Mouse (Mus musculus) midbrain, postnatal 0 days (tissue): ENCODE data around the gene Mn1. TPM values are rescaled to one million over a fixed set of nuclear protein-coding genes. Genes with fewer than 3 reads are reported as not detected.

ENCODE experiments used
- ATAC-seq: fragments of 200-750 bp; cut with Nextera tagmentation; 2 replicates; pipeline ENCODE4 v1.8.0; 2017; ENCODE audit warnings: moderate number of reproducible peaks, mild to moderate bottlenecking, moderate TSS enrichment, moderate library complexity; ENCODE audit not compliant: low FRiP score
- DNase-seq: peaks from one replicate; pipeline ENCODE4 v3.0.0-alpha.2; 2015; ENCODE audit warnings: low spot score
- H3K27ac ChIP-seq: fragments of 300-500 bp; sonication (generic); 2 replicates; pipeline ENCODE4 v1.5.1; 2014; ENCODE audit warnings: low read depth, mild to moderate bottlenecking, low read length, mixed read lengths
- H3K27me3 ChIP-seq: fragments of 300-500 bp; sonication (generic); 2 replicates; pipeline ENCODE4 v1.6.1; 2014; ENCODE audit warnings: low read length, control low read depth, mixed read lengths; ENCODE audit not compliant: insufficient read depth
- H3K36me3 ChIP-seq: fragments of 300-500 bp; sonication (generic); 2 replicates; pipeline ENCODE4 v1.6.1; 2014; ENCODE audit warnings: low read length, control low read depth, mixed read lengths; ENCODE audit not compliant: insufficient read depth
- H3K4me1 ChIP-seq: fragments of 300-500 bp; sonication (generic); 2 replicates; pipeline ENCODE4 v1.6.1; 2014; ENCODE audit warnings: mild to moderate bottlenecking, control low read depth, antibody characterized with exemption, low read length, mixed read lengths; ENCODE audit not compliant: insufficient read depth
- H3K4me2 ChIP-seq: fragments of 300-500 bp; sonication (generic); 2 replicates; pipeline ENCODE4 v1.6.1; 2014; ENCODE audit warnings: low read depth, mild to moderate bottlenecking, low read length, mixed read lengths; ENCODE audit not compliant: poor library complexity, severe bottlenecking
- H3K4me3 ChIP-seq: fragments of 300-500 bp; sonication (generic); 2 replicates; pipeline ENCODE4 v1.5.1; 2014; ENCODE audit warnings: low read depth, mild to moderate bottlenecking, low read length, moderate library complexity
- H3K9ac ChIP-seq: fragments of 300-500 bp; sonication (generic); replicated peaks from 2 replicates; pipeline ENCODE4 v1.6.1; 2014; ENCODE audit warnings: mild to moderate bottlenecking, low read length, moderate library complexity, mixed read lengths; ENCODE audit not compliant: poor library complexity, severe bottlenecking
- H3K9me3 ChIP-seq: fragments of 300-500 bp; sonication (generic); 2 replicates; pipeline ENCODE4 v1.6.1; 2016; ENCODE audit warnings: low read length, control low read depth
- CTCF ChIP-seq: IDR thresholded peaks from 2 replicates; pipeline ENCODE4 v1.5.1; 2016; ENCODE audit warnings: antibody characterized with exemption, mild to moderate bottlenecking
- WGBS: fragments of 180-500 bp; shearing (Covaris S2); extraction: QIAGEN DNeasy Blood & Tissue Kit; methylation state at CpG from one replicate; pipeline ENCODE4 v1.1.7; 2014; 5-methylcytosine and 5-hydroxymethylcytosine counted together
- polyA plus RNA-seq: library from polyadenylated mRNA; unstranded; fragments of >200 nt; fragmentation: Nextera tagmentation; extraction: Ambion mirVana; gene quantifications from 2 replicates; pipeline ENCODE4 v1.2.1, GENCODE M21; 2015
- total RNA-seq: library from RNA; depleted of rRNA; stranded (reverse); fragments of >200 nt; gene quantifications from 2 replicates; pipeline ENCODE4 v1.2.3, GENCODE M21; 2014

Gene Mn1
- total and polyA plus RNA-seq, 2 experiments from 2014 or later = 49.6 to 139 TPM

DNA sequence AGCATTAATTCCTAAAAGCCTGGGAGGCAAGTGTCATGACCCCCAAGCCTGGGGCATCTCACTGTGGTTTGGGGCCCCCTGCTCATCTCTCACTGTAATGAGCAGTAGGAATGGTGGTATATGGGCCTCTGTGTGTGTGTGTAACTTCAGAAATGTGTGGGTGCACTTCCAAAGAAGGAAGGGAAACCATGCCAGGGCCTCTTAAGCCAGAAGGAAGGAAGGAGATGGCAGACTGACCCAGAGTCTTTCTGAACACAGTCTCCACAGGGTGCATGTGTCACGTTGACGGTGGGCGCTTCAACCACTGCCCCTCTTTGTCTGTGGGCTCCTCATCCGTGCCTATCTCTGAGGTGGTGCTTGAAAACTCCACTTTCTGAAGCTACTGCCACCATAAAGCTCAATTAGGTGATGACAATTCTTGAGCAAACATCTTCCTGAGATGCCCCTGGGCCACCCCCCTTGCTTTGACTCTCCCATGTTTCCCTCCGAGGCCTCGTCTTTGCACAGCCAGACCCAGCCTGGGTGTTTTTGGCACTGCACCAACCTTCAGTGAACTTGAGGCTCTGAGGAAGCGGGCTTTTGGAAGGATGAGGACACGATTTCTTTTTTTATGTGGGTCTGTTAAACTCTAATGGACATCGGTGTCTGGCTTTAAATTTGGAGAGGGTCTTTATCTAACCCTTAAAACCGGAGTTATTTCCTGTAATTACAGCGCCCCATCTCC lies 14.0 kb downstream of the Mn1 start:
- WGBS = 49% methylated on average over 11 of the region's 11 CpGs
- H3K4me1 ChIP-seq = peaks cover 38% of the 10 kb centered on the region
- H3K27me3 ChIP-seq = no peaks in the 10 kb centered on the region
- H3K4me3 ChIP-seq = no peak overlapping the region; the same call in 1 of the 2 replicates
- no peak for TF ChIP-seq CTCF
- no peak overlapping the region for H3K27ac ChIP-seq
- peak overlapping the region; percentile 92 for H3K4me2 ChIP-seq
- H3K9ac ChIP-seq = no peak overlapping the region
- ATAC-seq (no peak), DNase-seq (peak; percentile 52)
- no peaks in the 10 kb centered on the region for H3K9me3 ChIP-seq
- H3K36me3 ChIP-seq = no peaks in the 10 kb centered on the region

DNA sequence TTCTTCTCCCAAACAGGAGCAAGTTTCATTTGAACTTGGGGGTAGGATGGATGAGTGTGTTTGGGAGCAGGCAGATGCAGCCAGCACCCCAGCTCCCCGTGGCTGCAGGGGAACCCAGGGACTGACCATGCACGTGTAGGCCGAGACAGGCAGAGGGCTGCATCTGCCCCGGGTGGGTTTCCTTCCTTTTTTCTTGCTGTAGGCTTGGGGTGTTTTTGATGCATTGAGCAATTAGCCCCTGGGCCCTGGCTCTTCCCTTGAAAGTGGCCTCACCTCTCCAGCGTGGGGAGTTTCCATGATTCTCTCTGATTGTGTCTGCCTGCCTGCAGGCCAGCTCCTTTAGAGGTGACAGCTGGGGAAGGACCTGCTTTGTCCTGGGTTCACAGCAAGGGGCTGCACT lies 15.7 kb downstream of the Mn1 start:
- DNase-seq (no peak), ATAC-seq (no peak)
- Histone ChIP-seq H3K4me3 (no peak overlapping the region), H3K27me3 (no peaks in the 10 kb centered on the region), H3K27ac (0 out of 2 replicates have a peak overlapping the region, but pooled peaks have one; percentile 32), H3K4me1 (peaks cover 35% of the 10 kb centered on the region), H3K36me3 (peaks cover 3% of the 10 kb centered on the region; the same call in 1 of the 2 replicates), H3K4me2 (peak overlapping the region; percentile 34), H3K9ac (no peak overlapping the region), H3K9me3 (no peaks in the 10 kb centered on the region)
- no peak for TF ChIP-seq CTCF
- WGBS = 25% methylated on average over 5 of the region's 5 CpGs

DNA sequence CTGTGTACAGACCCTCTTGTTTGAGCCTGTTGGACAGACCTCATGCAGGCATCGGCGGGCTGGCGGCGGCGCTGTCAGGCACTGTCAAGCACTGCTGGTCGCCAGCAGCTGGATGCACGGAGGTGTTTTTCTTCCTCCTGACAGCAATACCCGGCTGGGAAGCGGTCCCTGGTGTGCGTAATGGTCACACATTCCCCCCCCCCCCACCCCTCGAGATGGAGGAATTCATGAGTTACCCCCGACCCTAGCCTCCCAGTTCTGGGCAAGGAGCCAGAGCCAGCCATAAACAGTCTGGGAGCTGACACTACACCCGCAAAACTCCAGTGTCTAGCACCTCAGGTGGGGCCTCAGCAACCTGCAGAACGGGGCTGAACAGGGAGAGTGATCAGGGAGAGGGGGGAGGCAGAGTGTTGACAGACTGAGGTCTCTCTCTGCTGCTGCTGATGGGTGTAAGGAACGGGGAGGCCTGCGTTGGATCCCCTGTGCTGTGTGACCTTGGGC lies 17.2 kb downstream of the Mn1 start:
- no peak overlapping the region; the same call in 1 of the 2 replicates for H3K9ac ChIP-seq
- 24% methylated on average over 16 of the region's 16 CpGs for WGBS

DNA sequence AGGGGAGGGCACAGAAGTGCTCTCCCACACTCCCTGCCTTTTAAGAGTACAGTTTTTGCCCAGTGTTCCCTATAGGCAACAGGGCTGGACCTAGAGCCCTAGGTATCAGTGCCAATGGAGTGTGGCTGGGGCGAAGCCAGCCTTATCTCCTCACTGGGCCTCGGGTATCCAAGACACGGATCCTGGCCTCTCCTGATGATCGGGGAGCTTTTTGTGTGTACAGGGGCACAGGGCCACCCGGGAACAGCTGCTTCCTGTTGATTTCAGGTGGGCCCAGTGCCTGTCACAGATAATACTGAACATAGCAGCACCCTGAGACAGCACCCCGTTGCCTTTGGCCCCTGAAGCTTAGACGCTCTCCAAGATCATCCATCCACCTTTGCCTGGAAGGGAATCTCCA lies 19.1 kb downstream of the Mn1 start:
- ATAC-seq = no peak
- no peak for DNase-seq
- H3K27ac ChIP-seq = no peak overlapping the region
- WGBS = 70% methylated on average over 7 of the region's 7 CpGs
- H3K4me3 ChIP-seq = no peak overlapping the region
- no peak overlapping the region for H3K4me2 ChIP-seq
- TF ChIP-seq CTCF = no peak
- H3K4me1 ChIP-seq = peaks cover 24% of the 10 kb centered on the region; the same call in 1 of the 2 replicates
- H3K9me3 ChIP-seq = no peaks in the 10 kb centered on the region
- no peak overlapping the region; the same call in 1 of the 2 replicates for H3K9ac ChIP-seq
- peaks cover 3% of the 10 kb centered on the region; the same call in 1 of the 2 replicates for H3K36me3 ChIP-seq
- H3K27me3 ChIP-seq = no peaks in the 10 kb centered on the region

More for the DNA sequence above, 17.2 kb downstream of the Mn1 start:
- H3K4me1 ChIP-seq = peaks cover 29% of the 10 kb centered on the region
- no peak overlapping the region for H3K4me3 ChIP-seq
- H3K27ac ChIP-seq = peak overlapping the region; percentile 12; the same call in 1 of the 2 replicates
- H3K9me3 ChIP-seq = no peaks in the 10 kb centered on the region
- H3K4me2 ChIP-seq = peak overlapping the region; percentile 26; the same call in 1 of the 2 replicates
- peak; percentile 41 for DNase-seq
- no peaks in the 10 kb centered on the region for H3K27me3 ChIP-seq
- peaks cover 3% of the 10 kb centered on the region; the same call in 1 of the 2 replicates for H3K36me3 ChIP-seq
- ATAC-seq = no peak
- no peak for TF ChIP-seq CTCF

DNA sequence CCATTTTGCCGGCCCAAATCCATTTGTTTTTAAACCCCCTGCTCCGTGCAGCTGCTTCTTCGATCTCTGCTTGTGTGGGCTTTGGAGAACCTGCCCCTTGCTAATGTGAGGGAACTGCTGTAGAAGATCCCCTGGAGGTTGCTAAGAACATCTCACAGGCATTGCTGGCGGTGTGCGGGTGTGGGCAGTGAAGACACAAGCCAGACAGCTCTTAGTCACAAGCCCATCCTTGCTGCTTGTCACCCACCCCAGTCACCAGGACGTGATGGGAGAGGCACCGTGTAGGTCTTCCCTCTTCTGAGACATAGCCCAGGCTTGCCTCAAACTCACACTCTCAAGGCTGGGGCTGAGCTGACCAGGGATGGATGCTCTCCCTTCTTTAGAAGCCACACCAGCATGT lies 20.0 kb downstream of the Mn1 start:
- H3K9me3 ChIP-seq = no peaks in the 10 kb centered on the region
- no peak overlapping the region for H3K27ac ChIP-seq
- no peak overlapping the region for H3K4me3 ChIP-seq
- WGBS = 42% methylated on average over 7 of the region's 7 CpGs
- H3K4me2 ChIP-seq = no peak overlapping the region
- no peak for DNase-seq
- peaks cover 28% of the 10 kb centered on the region; the same call in 1 of the 2 replicates for H3K4me1 ChIP-seq
- ATAC-seq = no peak
- H3K9ac ChIP-seq = 0 out of 2 replicates have a peak overlapping the region, but pooled peaks have one; percentile 19
- no peak for TF ChIP-seq CTCF
- H3K27me3 ChIP-seq = no peaks in the 10 kb centered on the region
- H3K36me3 ChIP-seq = peaks cover 3% of the 10 kb centered on the region; the same call in 1 of the 2 replicates

DNA sequence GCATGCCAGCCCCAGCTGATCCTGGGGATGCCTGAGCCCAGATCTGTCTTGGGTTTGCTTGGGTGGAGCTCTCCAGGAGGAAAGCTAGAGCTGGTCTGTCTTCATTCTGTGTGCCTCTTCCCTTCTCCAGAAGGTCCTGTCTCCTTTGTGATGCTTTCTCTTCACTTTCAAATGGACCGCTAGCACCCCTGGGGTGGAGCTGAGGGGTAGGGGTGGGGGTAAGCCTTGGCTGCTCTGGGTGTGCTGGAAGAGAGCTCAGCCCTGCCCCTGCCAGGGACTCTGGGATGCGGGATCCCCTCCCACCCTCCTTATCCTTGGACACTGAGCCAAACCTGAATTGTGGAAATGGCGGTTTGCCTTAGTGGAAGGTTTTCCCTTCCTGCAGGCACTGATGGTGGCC lies 21.2 kb downstream of the Mn1 start:
- TF ChIP-seq CTCF = no peak
- Histone ChIP-seq H3K9ac (no peak overlapping the region), H3K36me3 (peaks cover 3% of the 10 kb centered on the region; the same call in 1 of the 2 replicates), H3K4me3 (no peak overlapping the region), H3K9me3 (no peaks in the 10 kb centered on the region), H3K4me1 (peaks cover 26% of the 10 kb centered on the region; the same call in 1 of the 2 replicates), H3K27ac (no peak overlapping the region), H3K27me3 (no peaks in the 10 kb centered on the region), H3K4me2 (no peak overlapping the region)
- 78% methylated on average over 3 of the region's 3 CpGs for WGBS
- DNase-seq (no peak), ATAC-seq (no peak)
